Mouse (Mus musculus) bone marrow, adult 2 months (tissue): ENCODE data around the gene Lrrc49.

Experiments used
- CTCF ChIP-seq: fragments of 200-500 bp; IDR thresholded peaks from 2 replicates; pipeline ENCODE4 v1.5.1; 2011; ENCODE audit warnings: low read length, control low read depth; ENCODE audit not compliant: control insufficient read depth, insufficient read depth
- POLR2A ChIP-seq: fragments of 200-500 bp; IDR thresholded peaks from 2 replicates; pipeline ENCODE4 v1.6.1; 2011; ENCODE audit warnings: low read depth, mild to moderate bottlenecking, control low read depth, low read length, borderline replicate concordance; ENCODE audit not compliant: control insufficient read depth

DNA sequence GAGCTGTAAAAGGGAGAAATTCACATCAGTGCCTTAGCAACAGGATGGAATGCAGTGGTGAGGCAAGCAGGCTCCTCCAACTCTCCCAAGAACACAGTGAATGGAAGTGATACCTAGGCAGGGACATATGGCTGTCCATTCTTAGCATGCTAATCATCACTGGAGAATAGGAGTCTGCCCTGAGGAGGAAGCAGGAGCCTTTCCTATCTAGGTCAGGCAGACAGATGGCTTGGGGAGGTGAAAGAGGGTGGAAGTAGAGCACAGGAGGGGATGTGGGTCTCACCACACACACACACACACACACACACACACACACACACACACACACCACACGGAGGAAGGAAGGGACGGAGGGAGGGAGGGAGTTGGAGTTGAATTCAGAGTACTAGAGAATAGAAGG is 62.1 kb downstream of the Lrrc49 start:
- TF ChIP-seq CTCF (no peak), POLR2A (no peak)
